Mouse (Mus musculus) lung, embryonic 14.5 days (tissue): ENCODE results near the gene Agpat3. TPM values are rescaled to one million over a fixed set of nuclear protein-coding genes. Genes with fewer than 3 reads are reported as not detected.

Source experiments
- ATAC-seq: fragments of 200-750 bp; cut with Nextera tagmentation; 2 replicates; pipeline ENCODE4 v1.8.0; 2017; ENCODE audit warnings: mild to moderate bottlenecking, moderate TSS enrichment, moderate library complexity; ENCODE audit not compliant: insufficient read depth
- DNase-seq: peaks from one replicate; pipeline ENCODE4 v3.0.0-alpha.2; 2015
- H3K27ac ChIP-seq: fragments of 300-500 bp; sonication (generic); 2 replicates; pipeline ENCODE4 v1.5.1; 2014; ENCODE audit warnings: low read depth, mild to moderate bottlenecking, moderate library complexity
- H3K27me3 ChIP-seq: fragments of 300-500 bp; sonication (generic); 2 replicates; pipeline ENCODE4 v1.6.1; 2014; ENCODE audit warnings: low read length, control low read depth; ENCODE audit not compliant: insufficient read depth
- H3K36me3 ChIP-seq: fragments of 300-500 bp; sonication (generic); 2 replicates; pipeline ENCODE4 v1.6.1; 2014; ENCODE audit warnings: control low read depth; ENCODE audit not compliant: insufficient read depth
- H3K4me1 ChIP-seq: fragments of 300-500 bp; sonication (generic); 2 replicates; pipeline ENCODE4 v1.6.1; 2014; ENCODE audit warnings: antibody characterized with exemption, control low read depth; ENCODE audit not compliant: insufficient read depth
- H3K4me2 ChIP-seq: fragments of 300-500 bp; sonication (generic); 2 replicates; pipeline ENCODE4 v1.6.1; 2014; ENCODE audit warnings: mild to moderate bottlenecking
- H3K4me3 ChIP-seq: fragments of 300-500 bp; sonication (generic); 2 replicates; pipeline ENCODE4 v1.5.1; 2014; ENCODE audit warnings: low read depth, low read length
- H3K9ac ChIP-seq: fragments of 300-500 bp; sonication (generic); 2 replicates; pipeline ENCODE4 v1.6.1; 2014
- H3K9me3 ChIP-seq: fragments of 300-500 bp; sonication (generic); 2 replicates; pipeline ENCODE4 v1.6.1; 2016; ENCODE audit warnings: low read depth, low read length, control low read depth
- CTCF ChIP-seq: IDR thresholded peaks from 2 replicates; pipeline ENCODE4 v1.5.1; 2016; ENCODE audit warnings: antibody characterized with exemption, low read depth
- WGBS: fragments of 180-500 bp; shearing (Covaris S2); extraction: QIAGEN DNeasy Blood & Tissue Kit; methylation state at CpG from one replicate; pipeline ENCODE4 v1.1.7; 2014; 5-methylcytosine and 5-hydroxymethylcytosine counted together
- polyA plus RNA-seq: library from polyadenylated mRNA; unstranded; fragments of >200 nt; fragmentation: Nextera tagmentation; extraction: Ambion mirVana; gene quantifications from 2 replicates; pipeline ENCODE4 v1.2.1, GENCODE M21; 2014

Agpat3 gene
- polyA plus RNA-seq, 1 experiment from 2014 or later: 62.1 TPM

- 21% methylated on average over 4 of the region's 4 CpGs for WGBS
- H3K36me3 ChIP-seq: no peaks in the 10 kb centered on the region
- H3K9ac ChIP-seq: no peak overlapping the region
These were observed 38.7 kb upstream of the Agpat3 start for GRCm38 (mm10) chr10:78390982-78391470.

GRCm38 (mm10) chr10:78388216-78388980 is 36.1 kb upstream of the Agpat3 start:
- no peak for DNase-seq
- WGBS: 72% methylated on average over 20 of the region's 20 CpGs
- Histone ChIP-seq H3K27me3 (peaks cover 25% of the 10 kb centered on the region), H3K36me3 (no peaks in the 10 kb centered on the region), H3K27ac (no peak overlapping the region), H3K4me1 (no peaks in the 10 kb centered on the region), H3K4me3 (no peak overlapping the region), H3K9ac (no peak overlapping the region; the same call in 1 of the 2 replicates), H3K9me3 (no peaks in the 10 kb centered on the region), H3K4me2 (no peak overlapping the region)
- ATAC-seq: no peak
- no peak for TF ChIP-seq CTCF

More at GRCm38 (mm10) chr10:78390982-78391470, 38.7 kb upstream of the Agpat3 start:
- ATAC-seq: no peak
- Histone ChIP-seq H3K4me1 (no peaks in the 10 kb centered on the region), H3K9me3 (no peaks in the 10 kb centered on the region), H3K4me3 (no peak overlapping the region), H3K27me3 (peaks cover 25% of the 10 kb centered on the region), H3K27ac (no peak overlapping the region), H3K4me2 (no peak overlapping the region)
- no peak for TF ChIP-seq CTCF
- no peak for DNase-seq

- Histone ChIP-seq H3K4me2 (no peak overlapping the region), H3K4me1 (no peaks in the 10 kb centered on the region), H3K9ac (no peak overlapping the region), H3K9me3 (no peaks in the 10 kb centered on the region), H3K4me3 (no peak overlapping the region), H3K27me3 (peaks cover 4% of the 10 kb centered on the region; the same call in 1 of the 2 replicates), H3K27ac (no peak overlapping the region), H3K36me3 (no peaks in the 10 kb centered on the region)
- no peak for TF ChIP-seq CTCF
- DNase-seq: no peak
- 59% methylated on average over 5 of the region's 5 CpGs for WGBS
- ATAC-seq: no peak
These were observed 33.2 kb upstream of the Agpat3 start for GRCm38 (mm10) chr10:78385520-78385919.

- H3K36me3 ChIP-seq: no peaks in the 10 kb centered on the region
- no peaks in the 10 kb centered on the region for H3K27me3 ChIP-seq
- no peaks in the 10 kb centered on the region for H3K4me1 ChIP-seq
- TF ChIP-seq CTCF: no peak
- DNase-seq: no peak
- no peak overlapping the region for H3K4me2 ChIP-seq
- H3K9ac ChIP-seq: no peak overlapping the region
- no peak overlapping the region for H3K27ac ChIP-seq
- H3K4me3 ChIP-seq: no peak overlapping the region
- ATAC-seq: no peak
- WGBS: 76% methylated on average over 3 of the region's 3 CpGs
- H3K9me3 ChIP-seq: no peaks in the 10 kb centered on the region
These were observed 31.3 kb upstream of the Agpat3 start for GRCm38 (mm10) chr10:78383567-78383966.

- no peak for ATAC-seq
- TF ChIP-seq CTCF: peak; percentile 23; the same call in 1 of the 2 replicates
- no peak overlapping the region for H3K4me2 ChIP-seq
- no peaks in the 10 kb centered on the region for H3K36me3 ChIP-seq
- no peak overlapping the region for H3K4me3 ChIP-seq
- H3K4me1 ChIP-seq: no peaks in the 10 kb centered on the region
- H3K27me3 ChIP-seq: no peaks in the 10 kb centered on the region
- no peak for DNase-seq
- 97% methylated on average over 6 of the region's 7 CpGs for whole genome bisulfite sequencing
- no peaks in the 10 kb centered on the region for H3K9me3 ChIP-seq
- H3K27ac ChIP-seq: no peak overlapping the region
- H3K9ac ChIP-seq: no peak overlapping the region
These were observed 26.2 kb upstream of the Agpat3 start for GRCm38 (mm10) chr10:78378516-78378915.

- DNase-seq (no peak), ATAC-seq (no peak)
- no peak overlapping the region for H3K4me3 ChIP-seq
- H3K9me3 ChIP-seq: no peaks in the 10 kb centered on the region
- no peak for TF ChIP-seq CTCF
- H3K4me1 ChIP-seq: no peaks in the 10 kb centered on the region
- H3K36me3 ChIP-seq: no peaks in the 10 kb centered on the region
- no peak overlapping the region for H3K27ac ChIP-seq
- H3K9ac ChIP-seq: no peak overlapping the region
- H3K4me2 ChIP-seq: no peak overlapping the region
- WGBS: 63% methylated on average over 27 of the region's 27 CpGs
- no peaks in the 10 kb centered on the region for H3K27me3 ChIP-seq
These were observed 20.7 kb upstream of the Agpat3 start for GRCm38 (mm10) chr10:78372681-78373668.
